Mouse (Mus musculus) lung, adult 2 months (tissue): Measurements from ENCODE around the gene Rap1gds1.

ENCODE experiments used
- CTCF ChIP-seq: fragments of 200-500 bp; IDR thresholded peaks from 2 replicates; pipeline ENCODE4 v1.5.1; 2011; ENCODE audit warnings: mild to moderate bottlenecking, low read length, control low read depth; ENCODE audit not compliant: insufficient read depth
- POLR2A ChIP-seq: fragments of 200-500 bp; IDR thresholded peaks from 2 replicates; pipeline ENCODE4 v1.6.1; 2011; ENCODE audit warnings: low read depth, mild to moderate bottlenecking, control low read depth, low read length, borderline replicate concordance; ENCODE audit errors: extremely low read depth

DNA sequence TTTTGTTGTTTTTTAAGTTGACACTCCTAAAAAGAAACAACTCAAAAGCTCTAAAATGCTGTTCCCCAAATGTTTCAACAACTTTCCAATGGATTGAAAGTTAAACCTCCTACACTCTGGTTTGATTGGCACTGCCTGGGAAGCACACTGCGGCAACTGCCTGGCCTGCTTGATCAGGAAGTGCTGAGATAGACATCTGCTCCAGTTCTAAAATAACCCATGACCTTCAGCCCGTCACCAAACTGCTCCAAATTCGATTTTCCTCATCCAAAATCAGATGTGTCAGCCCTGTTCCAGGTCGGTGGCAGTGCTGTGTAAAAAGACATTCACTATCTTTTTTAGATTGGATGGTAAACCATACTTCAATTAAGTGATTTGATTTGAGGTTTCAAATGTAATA is 185.8 kb downstream of the Rap1gds1 start:
- TF ChIP-seq CTCF, result no peak
- TF ChIP-seq POLR2A, result no peak
